In genomic region chr6:70812526-70812895, GRCm38 (mm10) we compare ENCODE assay signal across 11 mouse cellular contexts. TPM values are rescaled to one million over a fixed set of nuclear protein-coding genes. Genes with fewer than 3 reads are reported as not detected.
A peak's percentile ranks its signal among the peaks of the same experiment; 100 is the strongest.
DNase-seq lines count a peak whose midpoint lies in the region; ATAC-seq and TF ChIP-seq lines count a peak whose summit lies in the region.
"Had no signal": no experiment of that assay in that cellular context is flagged by ENCODE, and none has a peak within 500 bp of the region (broad histone marks: within the 10 kb centered on the region; RNA-seq: fewer than 3 reads in every experiment).

No protein-coding gene starts in this region.

- TF ChIP-seq CTCF in liver, postnatal 0 days (IDR thresholded peaks at IDR 0.05; ENCODE audit: low read depth), result no peak
- no peak for TF ChIP-seq CTCF in MEL (IDR thresholded peaks at IDR 0.05 in 2 of 3, conservative IDR thresholded peaks at IDR 0.05 in 1 of 3; ENCODE audit: control insufficient read depth in 1 of 3, insufficient read depth in 1 of 3, low read depth in 2 of 3, low read length in 3 of 3, poor library complexity in 1 of 3, severe bottlenecking in 1 of 3)

- no peak for TF ChIP-seq EP300 in liver, postnatal 0 days (IDR thresholded peaks at IDR 0.05; ENCODE audit: low read depth)
- TF ChIP-seq EP300 in MEL (IDR thresholded peaks at IDR 0.05; ENCODE audit: low read depth in 1 of 2, low read length in 2 of 2), result no peak

- no peak overlapping the region for H3K4me2 ChIP-seq in liver, embryonic 15.5 days
- H3K4me2 ChIP-seq in liver, postnatal 0 days (ENCODE audit: low read depth, low read length), result no peak overlapping the region
- H3K4me2 ChIP-seq: embryonic facial prominence, embryonic 12.5 days; midbrain, embryonic 13.5 days had no signal

- no peak for TF ChIP-seq POLR2A in MEL (IDR thresholded peaks at IDR 0.05; ENCODE audit: control insufficient read depth in 1 of 2, insufficient read depth in 1 of 2, low read depth in 1 of 2, low read length in 2 of 2, poor library complexity in 1 of 2)

- no peaks in the 10 kb centered on the region for H3K79me2 ChIP-seq in MEL (ENCODE audit: control insufficient read depth, insufficient read depth, low read length, poor library complexity)

- no peak overlapping the region for H3K4me3 ChIP-seq in liver, embryonic 15.5 days (replicated peaks)
- no peak overlapping the region for H3K4me3 ChIP-seq in liver, postnatal 0 days (ENCODE audit: low read depth, low read length)
- peak overlapping the region; percentile 17 to 43; a peak in 3 of 4 replicates for H3K4me3 ChIP-seq in MEL (ENCODE audit: control insufficient read depth in 1 of 2, insufficient read depth in 1 of 2, low read depth in 2 of 2, low read length in 2 of 2)
- H3K4me3 ChIP-seq: embryonic facial prominence, embryonic 12.5 days; limb, embryonic 10.5 days; midbrain, embryonic 13.5 days had no signal

- 0 out of 2 replicates have a peak overlapping the region, but pooled peaks have one; percentile 29 for H3K27ac ChIP-seq in liver, embryonic 15.5 days (replicated peaks)
- H3K27ac ChIP-seq in liver, postnatal 0 days (ENCODE audit: low read depth), result no peak overlapping the region
- peak overlapping the region; percentile 57 for H3K27ac ChIP-seq in MEL (ENCODE audit: control insufficient read depth, low read depth, low read length)
- H3K27ac ChIP-seq: embryonic facial prominence, embryonic 12.5 days; limb, embryonic 10.5 days; midbrain, embryonic 13.5 days had no signal

- no peak for TF ChIP-seq RAD21 in MEL (IDR thresholded peaks at IDR 0.05; ENCODE audit: low read depth, low read length)

- 38% methylated on average over 4 of the region's 4 CpGs for WGBS in liver, embryonic 15.5 days (ENCODE audit: insufficient replicate concordance)
- WGBS in liver, postnatal 0 days (ENCODE audit: insufficient replicate concordance), result 46% methylated on average over 4 of the region's 4 CpGs

- H3K36me3 ChIP-seq in liver, embryonic 15.5 days (replicated peaks), result no peaks in the 10 kb centered on the region
- no peaks in the 10 kb centered on the region for H3K36me3 ChIP-seq in liver, postnatal 0 days (replicated peaks; ENCODE audit: insufficient read depth, low read length)
- peaks cover 0 to 6% of the 10 kb centered on the region in 2 experiments; a peak in 2 of 4 replicates for H3K36me3 ChIP-seq in MEL (ENCODE audit: control insufficient read depth in 1 of 2, insufficient read depth in 2 of 2, low read length in 2 of 2)
- H3K36me3 ChIP-seq: embryonic facial prominence, embryonic 12.5 days; limb, embryonic 10.5 days; midbrain, embryonic 13.5 days had no signal

- no peak for ATAC-seq in liver, embryonic 15.5 days (ENCODE audit: insufficient read depth)
- ATAC-seq in liver, postnatal 0 days, result no peak
- ATAC-seq: midbrain, embryonic 13.5 days had no signal

- H3K4me1 ChIP-seq in liver, embryonic 15.5 days (replicated peaks), result peaks cover 17% of the 10 kb centered on the region; the same call in 1 of the 2 replicates
- peaks cover 11% of the 10 kb centered on the region; the same call in 1 of the 2 replicates for H3K4me1 ChIP-seq in liver, postnatal 0 days (ENCODE audit: insufficient read depth)
- peaks cover 0 to 2% of the 10 kb centered on the region in 2 experiments; a peak in 2 of 4 replicates for H3K4me1 ChIP-seq in MEL (ENCODE audit: control insufficient read depth in 1 of 2, insufficient read depth in 2 of 2, low read length in 2 of 2)
- H3K4me1 ChIP-seq: embryonic facial prominence, embryonic 12.5 days; midbrain, embryonic 13.5 days had no signal

- no peaks in the 10 kb centered on the region for H3K9me3 ChIP-seq in liver, embryonic 15.5 days (replicated peaks)
- no peaks in the 10 kb centered on the region for H3K9me3 ChIP-seq in liver, postnatal 0 days (ENCODE audit: low read length)
- no peaks in the 10 kb centered on the region for H3K9me3 ChIP-seq in MEL (replicated peaks; ENCODE audit: insufficient read depth, low read length)
- H3K9me3 ChIP-seq: embryonic facial prominence, embryonic 12.5 days; limb, embryonic 10.5 days; midbrain, embryonic 13.5 days had no signal

- DNase-seq in liver, postnatal 0 days, result no peak
- DNase-seq in MEL (ENCODE audit: low read depth, low spot score), result peak; percentile 80
- peak; percentile 66 for DNase-seq in fibroblast of lung, adult 2 months (ENCODE audit: low read depth)
- peak; percentile 68 to 84 for DNase-seq in kidney, postnatal 25 days
- DNase-seq in adrenal gland, postnatal 10 days, result no peak
- DNase-seq in cerebellum, adult 8-10 months, result no peak
- DNase-seq in embryo, embryonic 10 days (ENCODE audit: low spot score), result no peak

- no peaks in the 10 kb centered on the region for H3K27me3 ChIP-seq in liver, embryonic 15.5 days
- no peaks in the 10 kb centered on the region for H3K27me3 ChIP-seq in liver, postnatal 0 days (ENCODE audit: insufficient read depth, low read length)
- H3K27me3 ChIP-seq in MEL (ENCODE audit: control insufficient read depth in 1 of 2, insufficient read depth in 2 of 2, low read length in 2 of 2), result 0 out of 4 replicates have a peak, but pooled peaks cover 0 to 1% of the 10 kb centered on the region in 2 experiments
- H3K27me3 ChIP-seq: embryonic facial prominence, embryonic 12.5 days; midbrain, embryonic 13.5 days had no signal

- no peak overlapping the region for H3K9ac ChIP-seq in liver, embryonic 15.5 days
- no peak overlapping the region for H3K9ac ChIP-seq in liver, postnatal 0 days (replicated peaks)
- H3K9ac ChIP-seq in MEL (ENCODE audit: control insufficient read depth, low read depth, low read length, poor library complexity, severe bottlenecking), result peak overlapping the region; percentile 39
- H3K9ac ChIP-seq: embryonic facial prominence, embryonic 12.5 days; midbrain, embryonic 13.5 days had no signal

TF ChIP-seq in MEL, 35 proteins besides CTCF, POLR2A, EP300 and RAD21:
- TF ChIP-seq MAZ (IDR thresholded peaks at IDR 0.05; ENCODE audit: low read depth, low read length), result no peak
- TF ChIP-seq HCFC1 (IDR thresholded peaks at IDR 0.05; ENCODE audit: low read depth, low read length), result no peak
- no peak for TF ChIP-seq MAFK (IDR thresholded peaks at IDR 0.05; ENCODE audit: borderline replicate concordance, low read depth, low read length)
- TF ChIP-seq ZNF384 (IDR thresholded peaks at IDR 0.05; ENCODE audit: low read depth, low read length), result no peak
- TF ChIP-seq USF1 (IDR thresholded peaks at IDR 0.05; ENCODE audit: low read depth, low read length), result 0 out of 2 replicates have a peak, but pooled peaks have one; percentile 12
- no peak for TF ChIP-seq ZMIZ1 (IDR thresholded peaks at IDR 0.05; ENCODE audit: low read depth, low read length)
- TF ChIP-seq MXI1 (IDR thresholded peaks at IDR 0.05; ENCODE audit: low read depth, low read length), result peak; percentile 29; the same call in 1 of the 2 replicates

RNA-seq across cellular contexts. Expression of gene Rpia, which starts 20.5 kb away (rescaled TPM):
- polyA plus RNA-seq in liver, embryonic 15.5 days (2015; fragmentation: Nextera tagmentation; extraction: Ambion mirVana), result 2.3 and 2.9 TPM in 2 replicates
- polyA plus RNA-seq in liver, postnatal 0 days (2015; fragmentation: Nextera tagmentation; extraction: Ambion mirVana), result 1.9 and 2.2 TPM in 2 replicates
- total RNA-seq in MEL (2012; rRNA removed), result 188 and 238 TPM in 2 replicates
- 100 to 1,000 TPM in 1 of 2 experiments, 10 to 100 TPM in 1; 93.4 to 180 TPM for polyA plus RNA-seq in MEL (2012; ENCODE audit: insufficient read depth in 1 of 2, insufficient read length in 2 of 2, low read depth in 1 of 2, low replicate concordance in 2 of 2, missing spikeins in 1 of 2)
- 10 to 100 TPM; 20.2 to 24.9 TPM for total RNA-seq in adrenal gland, postnatal 10 days (2021)

RNA-seq across cellular contexts. Expression of gene Eif2ak3, which starts 31.8 kb away (rescaled TPM):
- 4.0 and 4.3 TPM in 2 replicates for polyA plus RNA-seq in liver, embryonic 15.5 days (2015; fragmentation: Nextera tagmentation; extraction: Ambion mirVana)
- 3.7 and 4.4 TPM in 2 replicates for polyA plus RNA-seq in liver, postnatal 0 days (2015; fragmentation: Nextera tagmentation; extraction: Ambion mirVana)
- total RNA-seq in MEL (2012; rRNA removed), result 9.0 and 9.1 TPM in 2 replicates
- polyA plus RNA-seq in MEL (2012; ENCODE audit: insufficient read depth in 1 of 2, insufficient read length in 2 of 2, low read depth in 1 of 2, low replicate concordance in 2 of 2, missing spikeins in 1 of 2), result 1 to 10 TPM in 1 of 2 experiments, not detected in 1; 9.9 TPM
- 10 to 100 TPM; 17.2 to 21.7 TPM for total RNA-seq in adrenal gland, postnatal 10 days (2021)

Comparison
In these comparisons a context has a peak if more than half of its experiments do, and no peak if none do; other contexts are left out.
1. H3K4me3 ChIP-seq: peak in MEL (2 of 2); none in liver, embryonic 15.5 days (single experiment) and liver, postnatal 0 days (single experiment).
2. DNase-seq: peak in MEL (single experiment), fibroblast of lung, adult 2 months (single experiment) and kidney, postnatal 25 days (2 of 2); none in liver, postnatal 0 days (single experiment), adrenal gland, postnatal 10 days (single experiment), cerebellum, adult 8-10 months (single experiment) and embryo, embryonic 10 days (single experiment).
3. RNA of gene Rpia, which starts 20.5 kb away (polyA plus RNA-seq): 93.4 to 180 TPM in MEL; 2.3 to 2.9 TPM in liver, embryonic 15.5 days and 1.9 to 2.2 TPM in liver, postnatal 0 days; every median in the first group is over 10 times any median in the second.